Mouse (Mus musculus) v-Abl transformed pro-B cells (cell line): ENCODE results near the gene Lmo1.

Experiments used
- in situ Hi-C, 2 experiments: fragments of 400-800 bp; cut with MboI; formaldehyde crosslinking; loops; one replicate each; pipeline ENCODE4 v1.15.1; 2025; ENCODE audit not compliant: unreplicated experiment in 2 of 2

Gene Lmo1

DNA sequence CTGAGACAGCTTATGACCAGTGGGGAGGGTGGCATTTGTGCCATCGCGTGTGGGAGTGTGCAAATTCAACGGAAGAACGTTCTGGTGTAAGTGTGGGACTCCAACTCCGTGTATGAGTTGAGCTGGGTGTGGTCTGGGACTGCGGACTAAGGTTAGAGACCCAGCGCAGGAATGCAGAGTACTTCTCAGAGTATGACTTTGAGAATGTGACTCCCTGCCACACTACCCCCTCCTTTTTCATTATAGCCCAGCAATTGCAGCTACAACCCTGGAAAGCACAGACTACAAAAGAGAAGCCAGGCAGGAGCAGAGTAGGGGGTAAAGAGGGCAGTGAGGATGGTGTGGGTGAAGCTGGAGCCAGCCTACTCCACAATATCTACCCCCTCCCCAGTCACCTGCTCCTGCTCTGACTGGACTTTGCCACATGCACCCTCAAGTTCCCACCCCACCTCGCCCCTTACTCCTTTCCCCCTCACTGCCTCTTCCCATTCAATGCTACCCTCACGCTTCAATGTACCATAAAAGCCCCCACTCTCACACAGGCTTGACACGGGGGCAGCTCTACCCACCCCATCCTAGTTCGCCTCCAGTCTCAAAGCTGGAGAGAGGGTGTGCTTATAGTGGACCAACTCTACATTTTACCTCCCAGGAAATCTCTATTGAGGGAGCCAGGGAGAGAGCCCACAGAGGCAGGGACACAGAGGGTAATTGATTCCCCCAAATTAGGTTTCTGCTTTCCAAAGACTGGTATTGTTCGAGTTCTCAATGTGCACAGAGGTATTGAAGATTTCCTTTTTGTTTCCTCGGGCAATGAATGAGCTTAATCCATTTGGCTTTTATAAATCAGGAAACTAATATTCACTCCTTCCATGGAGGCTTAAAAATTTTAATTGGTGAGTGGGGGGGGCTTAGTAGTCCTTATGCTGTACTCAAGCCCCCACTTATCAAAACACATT lies 941 bp upstream of the Lmo1 start:
- in situ Hi-C loops = no loop called here

DNA sequence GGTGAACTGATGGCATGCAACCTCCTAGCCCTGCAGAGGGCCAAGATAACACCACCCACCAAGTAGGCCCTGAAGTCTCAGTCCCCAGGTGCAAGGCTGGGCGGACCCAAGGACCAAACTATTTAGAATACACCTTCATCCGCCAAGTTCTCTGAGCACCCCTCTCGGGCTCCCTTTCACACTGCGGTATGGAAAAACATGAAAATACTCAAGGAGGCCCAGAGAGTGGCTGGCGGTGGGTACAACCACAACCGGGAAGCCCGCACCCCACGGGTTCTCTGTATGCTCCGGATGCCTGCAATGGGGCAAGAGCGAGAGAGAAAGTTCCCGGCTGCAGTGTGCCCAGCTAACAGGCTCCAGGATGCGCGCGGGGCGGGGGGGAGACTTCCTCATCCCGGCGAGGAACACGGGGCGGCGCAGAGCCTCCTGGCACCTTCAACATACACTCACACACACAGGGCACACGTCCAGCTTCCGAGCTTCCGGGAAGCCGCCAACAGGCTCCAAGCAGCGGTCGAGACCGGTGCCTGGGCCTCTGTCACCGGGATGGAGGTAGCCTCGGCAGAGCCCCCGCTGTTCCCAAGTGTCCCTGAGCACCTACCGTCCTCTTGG lies 564 bp downstream of the Lmo1 start:
- in situ Hi-C loops = no loop called here

DNA sequence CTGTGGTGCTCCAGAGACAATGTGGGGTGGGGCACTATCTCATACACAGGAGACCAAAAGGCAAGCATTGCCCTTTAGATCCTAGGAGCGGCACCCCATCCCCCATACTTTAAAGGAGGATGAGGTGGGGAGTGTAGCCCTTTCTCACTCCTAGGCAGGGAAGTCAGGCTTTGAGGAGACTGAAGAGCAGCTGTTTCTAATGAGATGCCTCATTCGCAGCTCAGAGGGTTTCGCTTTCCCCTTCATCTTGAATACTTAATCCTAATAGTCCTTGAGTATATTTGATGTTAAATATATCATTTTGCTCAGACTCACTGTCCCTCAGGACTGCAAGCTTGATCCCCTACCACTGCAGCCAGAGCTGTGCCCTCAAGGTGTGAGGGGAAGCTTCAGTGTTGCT lies 3.1 kb downstream of the Lmo1 start:
- in situ Hi-C loops = no loop called here

DNA sequence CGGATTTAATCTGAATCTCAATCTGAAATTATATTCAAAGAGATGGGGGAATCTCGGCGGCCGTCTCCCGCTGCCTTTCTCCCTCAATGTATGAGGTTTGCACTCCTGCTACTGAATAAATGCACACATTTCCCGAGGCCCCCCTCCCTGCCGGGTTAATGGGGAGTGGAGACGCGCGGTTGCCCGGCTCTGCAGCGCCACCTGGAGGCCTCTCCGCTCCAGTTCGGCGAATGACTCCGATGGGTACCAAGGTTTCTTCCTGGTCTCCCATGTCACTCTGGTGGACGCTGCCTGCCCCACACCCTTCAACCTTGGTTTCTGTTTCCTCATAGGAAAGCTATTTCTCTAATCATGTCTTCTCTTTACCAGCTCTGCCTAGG lies 4.6 kb downstream of the Lmo1 start:
- in situ Hi-C loops = no loop called here

DNA sequence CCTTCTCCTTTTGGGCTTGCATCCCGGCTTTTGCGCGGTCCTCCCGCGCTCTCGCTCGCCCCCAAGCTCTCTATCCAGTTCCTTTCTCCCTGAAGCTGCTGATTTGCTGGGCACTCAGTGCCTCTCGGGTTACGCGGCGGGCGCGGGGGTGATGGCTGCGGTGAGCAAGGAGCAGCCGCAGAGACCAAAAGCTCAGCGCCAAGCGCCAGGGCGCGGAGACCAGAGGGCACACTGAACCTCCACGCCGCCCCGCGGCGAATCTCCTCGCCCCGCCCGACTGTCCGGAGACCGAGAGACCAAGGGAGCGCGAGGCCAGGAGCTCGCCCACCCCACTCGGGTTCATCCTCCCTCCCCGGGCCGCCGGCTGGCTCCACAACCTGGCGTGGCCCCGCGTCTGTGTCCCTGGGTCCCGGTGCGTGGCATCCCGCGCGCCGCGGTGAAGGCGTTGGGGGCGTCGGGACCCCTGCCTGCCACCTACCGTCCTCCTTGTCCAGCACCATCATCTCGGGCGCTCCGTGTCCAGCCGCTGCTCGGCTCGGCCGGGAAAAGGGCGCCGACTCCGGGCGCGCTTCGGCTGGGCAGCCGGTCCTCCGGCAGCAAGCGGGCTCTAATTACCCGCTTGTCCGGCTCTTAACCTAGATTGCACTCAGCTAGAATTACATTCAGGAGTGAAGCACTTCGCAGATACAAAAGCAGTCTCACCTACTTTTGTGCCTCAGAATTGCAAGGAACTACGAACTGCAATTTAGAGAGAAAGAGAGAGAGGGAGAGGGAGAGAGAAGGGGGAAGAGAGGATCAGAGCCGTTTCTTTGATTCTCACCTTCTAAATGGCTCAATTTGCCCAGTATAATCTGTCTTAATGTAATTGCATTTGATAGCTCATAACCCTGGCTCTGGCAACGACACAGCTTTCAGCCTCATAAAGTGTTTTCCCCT lies 5.2 kb downstream of the Lmo1 start:
- in situ Hi-C loops = no loop called here

DNA sequence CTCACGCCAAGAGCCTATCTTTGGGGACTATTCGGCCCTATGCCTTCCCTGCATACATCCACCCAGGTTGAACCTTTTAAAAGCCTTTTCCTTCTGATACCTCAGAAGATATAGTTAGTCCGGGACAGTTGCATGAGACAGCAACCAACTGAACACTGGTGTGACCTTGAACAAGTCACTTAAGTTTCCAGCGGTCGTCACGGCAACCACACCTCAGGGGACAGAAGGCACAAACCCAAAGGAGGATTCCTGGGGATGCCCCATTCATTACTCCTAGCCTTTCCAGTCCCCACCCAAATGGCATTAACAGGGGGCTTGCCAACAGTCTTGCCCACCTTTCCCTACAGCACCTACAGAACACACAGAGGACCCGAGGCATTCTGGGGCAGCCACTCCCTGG lies 6.3 kb downstream of the Lmo1 start:
- in situ Hi-C loops = no loop called here

DNA sequence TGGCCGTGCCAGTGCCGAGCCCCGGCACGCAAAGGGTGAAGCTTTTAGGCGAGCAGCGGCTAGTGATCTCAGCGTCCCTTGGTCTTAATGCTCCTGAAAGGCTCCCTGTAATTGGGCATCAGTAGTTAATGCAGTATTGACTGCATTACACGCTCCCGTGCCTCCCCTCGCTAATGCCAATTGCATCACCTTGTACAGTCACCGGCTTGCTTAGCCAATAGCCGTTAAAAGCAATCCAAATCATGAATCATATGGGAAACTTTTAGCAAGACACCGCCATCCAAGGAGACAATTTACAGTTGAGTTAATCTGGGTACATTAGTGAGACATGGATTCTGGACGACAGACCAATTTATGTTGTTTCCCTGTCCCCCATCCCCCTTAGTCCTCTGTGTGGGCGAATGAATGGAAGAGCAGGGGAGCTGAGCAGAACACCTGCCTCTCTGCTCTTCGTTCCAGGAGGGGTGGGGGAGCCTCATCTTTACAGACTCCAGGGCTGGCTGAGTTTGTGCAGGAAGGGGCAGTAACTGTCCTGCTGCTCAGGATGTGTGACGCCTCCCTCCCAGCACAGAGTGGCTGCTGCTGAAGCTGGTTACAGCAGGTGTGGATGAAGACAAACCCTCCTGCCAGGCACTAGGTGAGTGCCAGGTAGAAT lies 8.9 kb downstream of the Lmo1 start:
- in situ Hi-C loops = no loop called here

DNA sequence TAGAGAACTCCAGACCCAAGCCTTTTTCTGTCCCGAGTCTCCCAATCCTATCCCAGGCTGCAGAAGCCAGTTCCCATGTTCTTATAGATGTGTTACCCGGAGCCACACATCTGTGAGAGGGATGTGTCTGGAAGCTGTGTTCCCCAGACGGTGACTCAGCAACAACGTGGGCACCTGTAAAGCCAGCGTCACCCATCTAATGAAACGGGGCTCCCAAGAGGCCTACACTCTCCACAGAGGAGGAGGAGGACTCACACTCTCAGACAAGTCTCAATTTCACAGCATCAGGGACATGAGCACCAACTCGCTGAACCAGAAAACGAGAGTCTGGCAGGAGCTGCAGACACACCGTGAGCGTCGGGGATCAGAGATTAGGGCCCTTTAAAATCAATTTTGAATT lies 20.7 kb downstream of the Lmo1 start:
- in situ Hi-C loops = no loop called here

DNA sequence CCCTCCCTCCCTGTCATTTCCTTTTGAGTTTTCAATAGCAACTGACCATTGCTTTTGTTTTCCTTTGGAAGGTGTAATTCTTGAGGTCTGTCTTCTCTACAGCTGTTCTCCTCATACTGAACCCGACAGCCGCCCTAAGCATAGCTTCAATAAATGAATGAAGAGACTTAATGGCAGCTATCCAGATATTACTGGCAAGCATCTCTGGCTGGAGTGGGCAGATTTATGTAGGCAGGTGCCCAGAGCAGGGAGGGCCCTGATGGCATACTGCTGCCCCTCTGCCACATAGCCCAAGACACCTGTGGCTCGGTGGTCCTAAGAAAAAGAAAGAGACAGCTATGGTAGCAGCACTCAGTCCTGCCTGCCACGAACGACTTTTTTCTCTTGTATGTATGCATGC lies 21.5 kb downstream of the Lmo1 start:
- in situ Hi-C loops = no loop called here

DNA sequence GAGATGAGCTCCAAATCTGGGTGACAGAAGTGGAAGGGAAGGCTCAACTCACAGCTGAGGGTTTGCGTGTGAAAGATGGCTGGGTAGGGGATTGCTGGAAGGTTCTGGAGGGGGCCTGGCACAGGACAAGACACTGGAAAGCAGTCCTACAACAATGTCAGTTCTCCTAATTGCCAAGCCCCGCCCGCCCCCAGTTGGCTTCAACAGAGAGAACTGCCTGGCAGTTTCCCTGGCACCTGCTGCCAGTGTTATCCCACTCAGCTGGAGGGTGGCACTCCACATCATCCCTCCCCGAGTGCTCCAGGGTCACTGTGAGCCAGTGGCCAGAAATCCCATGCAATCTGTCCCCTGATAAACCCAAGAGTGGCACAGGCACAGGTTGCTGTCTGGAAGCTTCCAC lies 23.9 kb downstream of the Lmo1 start:
- in situ Hi-C loops = no loop called here

DNA sequence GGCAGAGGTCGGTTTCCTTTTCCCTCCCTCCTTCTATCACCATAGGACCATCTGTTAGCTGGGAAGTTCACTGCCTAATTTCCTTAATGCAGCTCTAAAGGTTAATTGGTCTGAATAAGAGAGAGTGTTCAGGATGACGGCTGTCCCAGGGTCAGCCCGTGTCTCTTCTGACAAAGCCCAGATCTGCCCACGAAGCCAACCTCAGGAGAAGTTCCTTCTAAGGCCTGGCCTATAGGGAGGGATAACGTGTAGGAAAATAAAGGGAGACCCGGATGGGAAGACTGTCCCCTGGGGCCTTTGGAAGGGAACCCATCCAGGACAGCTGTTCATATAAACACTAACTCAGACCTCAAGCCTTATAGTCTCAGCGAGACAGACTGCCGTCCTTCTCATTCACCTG lies 29.8 kb downstream of the Lmo1 start:
- in situ Hi-C loops = loop anchor here (10.0 to 25.0 kb wide), 4 partner anchors 292 to 1492 kb away; partner anchors contain the start of genes Adm (in 1 of the 2) and Stk33 (in 1 of the 2)

DNA sequence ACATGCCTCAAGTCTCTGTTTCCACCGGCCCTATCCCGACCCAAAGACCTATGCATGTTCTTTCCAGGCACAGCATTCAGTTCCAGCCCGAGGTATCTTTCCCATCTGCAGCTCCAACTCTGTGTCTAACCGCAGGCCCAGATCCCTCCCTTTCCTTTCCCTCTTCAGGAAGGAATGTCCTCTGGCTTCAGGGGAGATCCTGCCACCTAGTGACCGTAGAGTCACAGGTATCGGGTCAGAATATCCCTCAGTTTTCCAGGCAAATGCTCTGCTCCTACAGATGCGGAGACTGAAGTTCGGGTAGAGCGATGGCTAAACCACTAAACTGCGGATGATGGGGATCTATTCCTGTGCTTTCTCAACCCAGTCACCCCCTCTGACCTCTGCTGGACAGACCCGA lies 30.3 kb downstream of the Lmo1 start:
- in situ Hi-C loops = loop anchor here (10.0 to 25.0 kb wide), 4 partner anchors 293 to 1493 kb away; partner anchors contain the start of genes Adm (in 1 of the 2) and Stk33 (in 1 of the 2)

DNA sequence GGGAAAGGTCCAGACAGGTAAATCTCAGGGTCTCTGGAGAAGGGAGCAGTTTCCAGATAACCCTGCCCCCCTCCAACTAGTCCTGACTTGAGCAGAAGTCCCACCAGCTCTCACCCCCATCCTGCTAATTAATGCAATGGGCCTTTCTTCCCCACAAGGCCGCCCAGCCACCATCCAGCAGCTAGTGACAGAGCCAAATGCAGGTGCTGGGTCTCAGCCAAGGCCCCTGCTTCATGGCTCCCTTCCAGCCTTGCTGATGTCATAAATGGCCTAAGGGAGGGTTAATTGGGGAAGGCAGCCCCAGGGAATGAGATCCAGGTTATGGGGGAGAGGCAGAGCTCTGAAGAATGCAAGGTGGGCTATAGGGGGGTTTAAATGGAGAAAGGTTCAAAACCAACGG lies 32.4 kb downstream of the Lmo1 start:
- in situ Hi-C loops = loop anchor here (10.0 to 25.0 kb wide), 4 partner anchors 295 to 1495 kb away; partner anchors contain the start of genes Adm (in 1 of the 2) and Stk33 (in 1 of the 2)

DNA sequence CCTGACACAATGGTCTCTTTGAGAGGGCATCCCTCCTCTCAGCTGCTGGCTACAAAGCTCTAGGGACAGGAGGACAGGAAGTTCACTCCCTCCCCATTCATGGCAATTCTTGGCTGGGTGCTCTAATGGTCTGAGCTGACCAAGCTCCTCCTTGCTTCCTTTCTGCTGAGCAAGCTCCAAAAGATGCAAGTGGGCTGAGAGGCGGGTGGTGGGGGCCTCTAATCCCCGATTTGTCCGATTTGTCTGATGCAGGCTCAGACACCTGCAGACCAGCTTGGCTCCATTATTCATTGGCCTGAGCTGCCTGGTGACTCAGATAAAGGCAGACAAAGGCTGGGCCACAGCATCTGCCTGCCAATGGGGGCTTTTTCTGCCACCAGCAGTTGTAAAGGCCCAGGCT lies 33.3 kb downstream of the Lmo1 start:
- in situ Hi-C loops = loop anchor here (10.0 to 25.0 kb wide), 4 partner anchors 296 to 1496 kb away; partner anchors contain the start of genes Adm (in 1 of the 2) and Stk33 (in 1 of the 2)

DNA sequence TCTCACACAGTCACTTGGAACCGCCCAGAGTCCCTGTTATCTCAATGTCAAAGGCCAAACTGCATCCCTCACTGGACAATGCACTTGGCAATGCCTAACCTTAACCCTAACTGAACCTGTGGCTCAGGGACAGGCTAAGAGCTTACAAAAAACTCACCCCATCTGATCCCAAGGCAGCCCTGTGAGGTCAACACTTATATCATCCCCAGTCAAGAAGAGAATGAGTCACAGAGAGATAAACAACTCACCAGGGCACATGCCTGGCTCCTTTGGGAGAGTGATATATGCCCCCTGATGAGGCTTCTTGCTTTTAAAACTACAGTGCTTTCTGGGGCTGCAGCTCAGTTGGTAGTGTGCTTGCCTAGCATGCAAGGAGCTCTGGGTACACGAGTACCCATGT lies 34.0 kb downstream of the Lmo1 start:
- in situ Hi-C loops = loop anchor here (10.0 to 25.0 kb wide), 4 partner anchors 296 to 1496 kb away; partner anchors contain the start of genes Adm (in 1 of the 2) and Stk33 (in 1 of the 2)

DNA sequence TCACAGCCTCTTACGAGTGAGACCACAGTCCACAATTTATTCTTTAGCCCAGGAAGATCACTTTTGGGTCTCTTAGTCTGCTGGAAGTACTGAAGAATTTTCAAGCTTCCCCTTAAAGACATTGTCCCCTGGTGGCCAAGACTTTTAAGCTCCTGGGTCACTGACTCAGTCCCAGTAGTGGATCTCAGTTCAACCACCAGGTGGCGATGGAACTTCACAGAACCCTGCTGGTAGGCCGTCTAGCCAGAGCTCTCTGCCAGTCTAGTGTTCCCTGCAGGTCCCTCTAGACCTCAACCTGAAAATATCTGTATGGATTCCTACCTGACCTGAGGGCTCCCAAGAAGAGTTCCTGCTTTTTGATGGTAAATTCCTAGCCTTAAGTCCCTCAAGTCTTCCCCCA lies 35.6 kb downstream of the Lmo1 start:
- in situ Hi-C loops = loop anchor here (25.0 kb wide), 3 partner anchors 298 to 1498 kb away; partner anchors contain the start of genes Adm (in 1 of the 2) and Stk33 (in 1 of the 2)

DNA sequence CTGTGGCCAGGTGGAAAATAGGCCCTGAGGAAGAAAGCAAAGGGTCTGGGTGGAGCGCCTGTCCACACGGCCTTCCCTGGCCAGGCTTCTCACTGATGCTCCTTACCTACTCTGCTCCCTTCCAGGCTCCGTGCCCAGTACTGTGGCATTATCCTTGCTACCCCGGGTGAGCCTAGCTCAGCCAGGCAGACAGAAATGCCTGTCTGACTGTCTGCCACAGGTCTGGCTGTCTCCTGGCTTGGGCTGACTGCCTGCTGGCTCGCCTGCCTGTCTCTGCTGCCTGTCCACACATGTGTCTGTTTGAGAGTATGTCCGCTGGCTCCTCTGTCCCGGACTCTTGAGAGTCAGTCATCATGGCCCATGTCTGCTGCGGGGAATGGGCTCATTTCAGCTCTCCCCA lies 37.6 kb downstream of the Lmo1 start:
- in situ Hi-C loops = loop anchor here (25.0 kb wide), 3 partner anchors 300 to 1500 kb away; partner anchors contain the start of genes Adm (in 1 of the 2) and Stk33 (in 1 of the 2)

DNA sequence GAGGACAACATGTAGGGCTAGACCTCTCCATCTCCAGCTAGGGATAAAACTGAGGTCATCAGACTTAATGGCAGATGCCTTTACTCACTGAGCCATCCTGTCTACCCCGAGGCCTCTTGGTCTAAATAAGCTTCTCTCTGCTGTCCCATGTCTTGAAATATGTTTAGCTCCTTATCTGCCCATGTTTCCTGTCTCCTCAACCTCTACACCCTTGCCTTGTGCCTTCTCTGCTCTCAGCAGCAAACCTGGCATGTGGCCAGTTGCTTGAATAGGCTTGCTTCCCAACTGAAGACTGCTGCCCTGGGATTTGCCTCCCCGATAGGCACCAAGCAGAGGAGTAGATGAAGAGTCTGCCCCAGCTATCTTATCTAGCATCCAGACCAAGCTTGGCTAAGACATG lies 43.4 kb downstream of the Lmo1 start:
- in situ Hi-C loops = loop anchor here (25.0 kb wide), 3 partner anchors 306 to 1506 kb away; partner anchors contain the start of genes Adm (in 1 of the 2) and Stk33 (in 1 of the 2)

DNA sequence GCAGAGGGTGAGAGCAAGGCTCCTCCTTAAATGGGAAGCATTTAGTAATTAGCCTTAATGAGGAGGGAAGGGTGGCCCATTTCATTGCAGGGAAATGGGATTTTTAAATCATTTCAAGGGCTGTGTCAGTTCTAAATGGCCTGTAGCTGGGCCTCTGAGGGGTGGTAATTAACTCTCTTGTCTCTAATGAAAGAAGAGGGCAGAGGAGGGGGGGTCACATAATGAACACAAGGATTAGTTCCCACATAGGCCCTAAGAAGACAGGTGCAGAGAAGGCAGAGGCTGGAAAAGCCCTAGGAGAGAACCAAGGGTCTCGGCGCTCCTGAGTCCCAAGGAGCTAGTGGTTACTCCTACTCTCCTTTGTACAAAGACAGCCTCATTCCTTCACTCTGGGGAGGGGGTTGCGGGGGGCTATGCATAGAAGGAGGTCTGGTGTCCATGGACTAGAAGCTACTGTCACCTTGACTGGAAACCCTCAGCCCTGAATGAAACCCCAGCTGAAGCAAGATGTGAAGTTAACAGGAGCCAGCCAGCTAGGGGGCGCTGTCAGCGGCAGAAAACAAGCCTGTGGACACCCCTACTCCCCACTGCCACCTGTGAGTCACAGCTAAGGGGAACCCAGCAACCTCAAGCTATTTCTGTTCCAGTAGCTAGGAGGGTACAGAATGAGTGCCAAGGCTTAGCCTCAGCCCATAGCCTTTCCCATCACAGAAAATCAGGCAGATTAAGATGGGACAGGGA lies 44.9 kb downstream of the Lmo1 start:
- in situ Hi-C loops = loop anchor here (25.0 kb wide), 3 partner anchors 307 to 1507 kb away; partner anchors contain the start of genes Adm (in 1 of the 2) and Stk33 (in 1 of the 2)
